Mouse (Mus musculus): ENCODE measurements around the gene Mkrn2os. TPM values are rescaled to one million over a fixed set of nuclear protein-coding genes. Genes with fewer than 3 reads are reported as not detected.

Gene Mkrn2os
- 0.19 TPM for polyA plus RNA-seq (2017; shearing (Covaris generic))

GRCm38 (mm10) chr6:115592458-115592857, at the start of gene Mkrn2os:
Mkrn2os (minus strand) TSS chr6:115592576.

DNA sequence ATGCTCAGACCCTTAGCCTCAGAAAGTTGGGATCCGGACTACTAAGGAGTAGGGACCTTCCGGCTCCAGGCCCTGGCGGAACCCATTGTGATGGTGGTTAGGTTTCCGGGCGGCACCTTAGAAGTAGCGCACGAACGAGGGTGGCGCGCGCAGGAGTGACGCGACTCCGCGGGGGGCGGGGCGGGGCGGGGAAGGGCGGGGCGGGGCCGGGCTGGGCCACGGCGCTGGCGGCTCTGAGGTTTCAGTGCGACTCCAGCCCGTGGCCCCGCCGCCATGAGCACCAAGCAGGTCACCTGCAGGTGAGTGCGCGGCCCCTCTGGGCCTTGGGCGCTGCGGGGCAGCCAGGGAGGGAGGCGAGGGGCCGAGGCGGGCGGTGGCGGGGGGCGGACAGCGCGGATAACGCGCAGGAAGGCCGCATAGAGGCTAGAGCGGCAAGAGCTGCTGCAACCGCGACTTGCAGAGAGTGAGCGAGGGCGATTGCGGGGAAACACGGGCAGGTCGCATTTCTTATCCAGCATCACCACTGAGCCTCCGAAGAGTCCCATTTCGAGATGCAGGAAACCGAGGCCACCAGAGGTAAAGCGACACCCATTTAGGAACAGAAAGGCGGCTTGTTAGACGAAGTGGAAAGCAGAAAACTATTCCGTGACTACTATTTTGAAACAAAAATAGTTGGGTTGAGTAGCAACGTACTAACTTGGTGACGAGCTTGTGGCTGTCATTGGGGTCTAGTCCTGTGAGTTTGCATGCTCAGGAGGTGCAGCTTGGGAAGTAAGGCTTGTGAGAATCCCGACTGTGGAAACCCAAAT, 9.5 kb upstream of the Mkrn2os start, which contains the start of gene Mkrn2:
TSS of gene Mkrn2 (plus strand) at position 188 of the 809 bp plus-strand sequence.

DNA sequence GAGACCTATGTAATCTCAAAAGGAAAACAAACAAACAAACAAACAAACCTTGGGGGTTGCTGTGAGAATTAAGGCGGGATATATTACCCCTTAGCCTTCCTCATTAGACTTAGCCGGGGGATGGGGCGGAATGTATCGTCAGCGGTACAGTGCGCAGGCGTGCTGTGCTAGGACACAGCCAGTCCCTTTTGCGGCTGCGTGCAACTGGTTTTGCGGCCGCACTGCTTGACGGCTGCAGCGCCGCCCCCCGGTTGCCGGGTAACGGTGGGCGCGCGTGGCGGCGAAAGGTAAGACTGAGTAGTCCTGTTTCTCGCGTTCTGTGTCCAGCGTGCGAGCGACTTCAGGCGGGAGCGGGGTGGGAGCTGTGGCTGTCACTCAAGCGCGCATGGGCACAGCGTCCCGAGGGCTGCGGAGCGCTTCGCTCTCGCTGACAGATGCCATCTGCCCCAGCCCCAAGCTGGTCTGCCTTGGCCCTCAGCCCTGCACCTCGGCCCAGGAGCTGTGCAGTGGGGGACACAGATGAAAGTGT, 47.9 kb downstream of the Mkrn2os start, which contains the start of gene Tsen2:
TSS of gene Tsen2 (plus strand) at position 223 of the 529 bp plus-strand sequence.

Other genes with a start within 250 kb of the Mkrn2os start
- 0.81 TPM for gene Pparg, start 231.6 kb downstream of the Mkrn2os start, polyA plus RNA-seq (2017; shearing (Covaris generic))
- 15.0 TPM for gene Tsen2, start 47.9 kb downstream of the Mkrn2os start, polyA plus RNA-seq (2017; shearing (Covaris generic))
- 44.9 TPM for gene Mkrn2, start 9.3 kb upstream of the Mkrn2os start, polyA plus RNA-seq (2017; shearing (Covaris generic))
- 62.8 TPM for gene Raf1, start 84.1 kb upstream of the Mkrn2os start, polyA plus RNA-seq (2017; shearing (Covaris generic))
- gene Tmem40, start 169.8 kb upstream of the Mkrn2os start, polyA plus RNA-seq (2017; shearing (Covaris generic)), result not detected
- gene Cand2, start 182.0 kb upstream of the Mkrn2os start, polyA plus RNA-seq (2017; shearing (Covaris generic)), result 8.4 TPM
- gene Rpl32, start 216.2 kb upstream of the Mkrn2os start, polyA plus RNA-seq (2017; shearing (Covaris generic)), result 3,915 TPM
- 0.15 TPM for gene Efcab12, start 245.8 kb upstream of the Mkrn2os start, polyA plus RNA-seq (2017; shearing (Covaris generic))